Mouse (Mus musculus): ENCODE data around the gene Tmem262. TPM values are rescaled to one million over a fixed set of nuclear protein-coding genes. Genes with fewer than 3 reads are reported as not detected.

Tmem262 gene
- polyA plus RNA-seq, 1 experiment, result not detected

GRCm38 (mm10) chr19:6062418-6062817, 17.4 kb upstream of the Tmem262 start:
- WGBS, result 39% methylated on average over 5 of the region's 5 CpGs
- peaks cover 25% of the 10 kb centered on the region for H3K4me1 ChIP-seq (ENCODE audit: control insufficient read depth, insufficient read depth, low read length)
- DNase-seq, result no peak
- H3K27ac ChIP-seq (ENCODE audit: insufficient read depth, low read length), result 0 out of 2 replicates have a peak overlapping the region, but pooled peaks have one; percentile 67
- no peak for TF ChIP-seq POLR2A (IDR thresholded peaks at IDR 0.05; ENCODE audit: borderline replicate concordance, insufficient read depth, low read length)
- TF ChIP-seq CTCF (IDR thresholded peaks at IDR 0.05; ENCODE audit: borderline replicate concordance, insufficient read depth, low read depth, low read length), result no peak
- H3K27me3 ChIP-seq (ENCODE audit: control insufficient read depth, insufficient read depth, low read length), result no peaks in the 10 kb centered on the region
- peak overlapping the region; percentile 75 for H3K4me3 ChIP-seq (replicated peaks; ENCODE audit: insufficient read depth, low read depth, low read length)

DNA sequence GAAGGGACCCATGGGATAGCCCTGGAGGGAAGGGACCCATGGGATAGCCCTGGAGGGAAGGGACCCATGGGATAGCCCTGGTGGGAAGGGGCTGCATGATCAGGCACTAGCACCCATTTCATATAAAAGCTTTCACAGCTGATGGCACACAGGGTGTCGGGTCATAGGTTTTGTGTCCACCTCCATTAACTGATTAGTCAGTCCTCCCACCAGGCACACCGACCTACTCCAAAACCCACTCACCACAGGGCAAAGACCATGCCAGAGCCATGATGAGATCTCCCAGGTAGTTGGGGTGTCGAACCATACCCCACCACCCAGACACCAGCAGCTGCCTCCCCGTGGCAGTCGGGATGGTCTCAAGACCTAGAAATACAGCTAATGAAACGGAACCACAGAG, 16.8 kb upstream of the Tmem262 start:
- Histone ChIP-seq H3K27me3 (ENCODE audit: control insufficient read depth, insufficient read depth, low read length) (no peaks in the 10 kb centered on the region), H3K27ac (ENCODE audit: insufficient read depth, low read length) (no peak overlapping the region), H3K4me3 (replicated peaks; ENCODE audit: insufficient read depth, low read depth, low read length) (no peak overlapping the region), H3K4me1 (ENCODE audit: control insufficient read depth, insufficient read depth, low read length) (peaks cover 27% of the 10 kb centered on the region)
- no peak for TF ChIP-seq POLR2A (IDR thresholded peaks at IDR 0.05; ENCODE audit: borderline replicate concordance, insufficient read depth, low read length)
- TF ChIP-seq CTCF (IDR thresholded peaks at IDR 0.05; ENCODE audit: borderline replicate concordance, insufficient read depth, low read depth, low read length), result no peak
- no peak for DNase-seq
- WGBS, result 89% methylated on average over 6 of the region's 6 CpGs

- Histone ChIP-seq H3K27ac (ENCODE audit: insufficient read depth, low read length) (peak overlapping the region; percentile 43), H3K4me3 (replicated peaks; ENCODE audit: insufficient read depth, low read depth, low read length) (peak overlapping the region; percentile 54), H3K27me3 (ENCODE audit: control insufficient read depth, insufficient read depth, low read length) (no peaks in the 10 kb centered on the region), H3K4me1 (ENCODE audit: control insufficient read depth, insufficient read depth, low read length) (peaks cover 22% of the 10 kb centered on the region)
- DNase-seq, result no peak
- 18% methylated on average over 5 of the region's 5 CpGs for WGBS
- TF ChIP-seq POLR2A (IDR thresholded peaks at IDR 0.05; ENCODE audit: borderline replicate concordance, insufficient read depth, low read length), result no peak
- TF ChIP-seq CTCF (IDR thresholded peaks at IDR 0.05; ENCODE audit: borderline replicate concordance, insufficient read depth, low read depth, low read length), result no peak
These were observed 13.3 kb upstream of the Tmem262 start for GRCm38 (mm10) chr19:6066571-6066970.

DNA sequence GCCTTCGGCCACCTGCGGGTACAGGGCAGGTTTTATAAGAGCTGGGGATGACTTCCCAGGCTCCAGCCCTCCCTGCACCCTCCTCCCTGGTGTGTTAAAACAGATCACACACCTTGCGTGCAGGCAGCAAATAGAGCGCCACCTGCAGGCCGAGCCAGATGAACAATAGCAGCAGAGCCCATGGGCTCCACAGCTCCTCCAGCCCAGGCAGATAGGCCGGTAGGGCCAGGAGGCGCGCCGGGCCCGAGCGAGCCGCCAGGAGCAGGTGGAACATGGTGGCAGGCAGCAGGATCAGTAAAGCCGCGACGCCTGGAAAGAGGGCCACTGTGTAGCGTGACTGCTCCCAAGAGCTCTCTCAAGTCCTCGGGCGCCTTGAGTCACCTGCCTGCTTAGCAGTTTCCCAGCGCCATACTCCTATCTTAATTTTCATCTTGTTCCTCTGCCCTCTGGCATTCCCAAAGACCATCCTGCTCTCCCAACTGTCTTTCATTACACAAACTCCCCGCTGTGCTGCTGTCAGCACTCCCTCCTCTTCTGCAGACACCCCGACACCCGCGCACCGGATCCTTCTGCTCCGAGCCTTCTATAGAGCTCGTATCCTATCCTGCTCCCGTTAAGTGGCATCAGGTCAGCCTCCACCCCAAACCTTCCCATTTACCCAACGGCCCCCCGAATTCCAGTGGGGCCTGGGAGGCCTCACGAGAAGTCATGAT, 12.7 kb upstream of the Tmem262 start:
- H3K27ac ChIP-seq (ENCODE audit: insufficient read depth, low read length), result peak overlapping the region; percentile 43
- H3K27me3 ChIP-seq (ENCODE audit: control insufficient read depth, insufficient read depth, low read length), result no peaks in the 10 kb centered on the region
- no peak for TF ChIP-seq POLR2A (IDR thresholded peaks at IDR 0.05; ENCODE audit: borderline replicate concordance, insufficient read depth, low read length)
- peak; percentile 77 for TF ChIP-seq CTCF (IDR thresholded peaks at IDR 0.05; ENCODE audit: borderline replicate concordance, insufficient read depth, low read depth, low read length)
- peak overlapping the region; percentile 54 for H3K4me3 ChIP-seq (replicated peaks; ENCODE audit: insufficient read depth, low read depth, low read length)
- 1% methylated on average over 30 of the region's 30 CpGs for WGBS
- H3K4me1 ChIP-seq (ENCODE audit: control insufficient read depth, insufficient read depth, low read length), result peaks cover 20% of the 10 kb centered on the region
- peak; percentile 88 to 90 for DNase-seq

- peak within 1 kb of the TSS; percentile 54 for H3K4me3 ChIP-seq (replicated peaks; ENCODE audit: insufficient read depth, low read depth, low read length)
- DNase-seq, result peak; percentile 85 to 87
These were observed 12.0 kb upstream of the Tmem262 start, which contains the start of gene Tm7sf2 for GRCm38 (mm10) chr19:6067724-6068415. Tm7sf2 (minus strand) TSS chr19:6068373.

DNA sequence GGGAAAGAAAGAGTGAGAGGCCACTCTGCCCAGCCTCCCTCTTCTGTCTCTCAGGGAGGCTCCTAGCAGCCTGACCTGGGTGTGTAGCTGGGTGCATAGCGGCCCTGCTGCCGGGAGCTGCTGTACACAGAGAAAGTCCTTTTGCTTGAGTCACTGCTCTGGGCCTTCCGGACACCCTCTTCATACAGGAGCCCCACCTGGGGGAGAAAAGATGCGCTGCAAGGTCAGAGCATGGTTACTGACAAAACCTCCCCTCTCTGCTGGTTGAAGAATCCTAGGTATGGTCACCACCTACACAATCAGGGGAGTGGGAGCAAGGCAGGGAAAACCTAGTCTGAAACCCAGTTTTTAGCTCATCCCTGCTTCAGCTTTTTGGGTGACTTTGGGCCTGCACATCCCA, 10.9 kb upstream of the Tmem262 start:
- 80% methylated on average over 4 of the region's 4 CpGs for WGBS
- H3K27me3 ChIP-seq (ENCODE audit: control insufficient read depth, insufficient read depth, low read length), result no peaks in the 10 kb centered on the region
- no peak for DNase-seq
- no peak overlapping the region for H3K4me3 ChIP-seq (replicated peaks; ENCODE audit: insufficient read depth, low read depth, low read length)
- no peak for TF ChIP-seq POLR2A (IDR thresholded peaks at IDR 0.05; ENCODE audit: borderline replicate concordance, insufficient read depth, low read length)
- no peak for TF ChIP-seq CTCF (IDR thresholded peaks at IDR 0.05; ENCODE audit: borderline replicate concordance, insufficient read depth, low read depth, low read length)
- peaks cover 9% of the 10 kb centered on the region for H3K4me1 ChIP-seq (ENCODE audit: control insufficient read depth, insufficient read depth, low read length)
- no peak overlapping the region for H3K27ac ChIP-seq (ENCODE audit: insufficient read depth, low read length)

More at GRCm38 (mm10) chr19:6067724-6068415, 12.0 kb upstream of the Tmem262 start, which contains the start of gene Tm7sf2:
- TF ChIP-seq CTCF (IDR thresholded peaks at IDR 0.05; ENCODE audit: borderline replicate concordance, insufficient read depth, low read depth, low read length) (0 out of 2 replicates have a peak, but pooled peaks have one; percentile 1), POLR2A (IDR thresholded peaks at IDR 0.05; ENCODE audit: borderline replicate concordance, insufficient read depth, low read length) (0 out of 2 replicates have a peak, but pooled peaks have one; percentile 17)
- peak within 1 kb of the TSS; percentile 30; the same call in 1 of the 2 replicates for H3K27ac ChIP-seq (ENCODE audit: insufficient read depth, low read length)
- H3K27me3 ChIP-seq (ENCODE audit: control insufficient read depth, insufficient read depth, low read length), result no peaks in the 10 kb centered on the region
- WGBS, result 11% methylated on average over 33 of the region's 33 CpGs
- H3K4me1 ChIP-seq (ENCODE audit: control insufficient read depth, insufficient read depth, low read length), result peaks cover 13% of the 10 kb centered on the region

- H3K27me3 ChIP-seq (ENCODE audit: control insufficient read depth, insufficient read depth, low read length), result no peaks in the 10 kb centered on the region
- no peak for DNase-seq
- no peak overlapping the region for H3K4me3 ChIP-seq (replicated peaks; ENCODE audit: insufficient read depth, low read depth, low read length)
- WGBS, result 70% methylated on average over 10 of the region's 10 CpGs
- H3K4me1 ChIP-seq (ENCODE audit: control insufficient read depth, insufficient read depth, low read length), result peaks cover 9% of the 10 kb centered on the region
- no peak overlapping the region for H3K27ac ChIP-seq (ENCODE audit: insufficient read depth, low read length)
- TF ChIP-seq CTCF (IDR thresholded peaks at IDR 0.05; ENCODE audit: borderline replicate concordance, insufficient read depth, low read depth, low read length), result no peak
- TF ChIP-seq POLR2A (IDR thresholded peaks at IDR 0.05; ENCODE audit: borderline replicate concordance, insufficient read depth, low read length), result no peak
These were observed 10.0 kb upstream of the Tmem262 start for GRCm38 (mm10) chr19:6069851-6070250.

Data from cerebellum, adult 2 months (tissue).